Mouse (Mus musculus) left cerebral cortex, postnatal 36 days (tissue): ENCODE results near the gene Fbxo34. TPM values are rescaled to one million over a fixed set of nuclear protein-coding genes. Genes with fewer than 3 reads are reported as not detected.
A peak's percentile ranks its signal among the peaks of the same experiment; 100 is the strongest.
"Not testable (repeated sequence)": the region's sequence is repeated elsewhere in the genome, so short reads cannot be mapped to it uniquely, and the experiment has no call there.

ENCODE experiments used
- DNase-seq, 2 experiments: peaks; one replicate each; pipeline ENCODE4 v3.0.0; 2021 to 2022; ENCODE audit warnings: low spot score in 2 of 2, mixed read lengths in 1 of 2
- intact Hi-C: fragments of 180-260 bp; cut with DNase I; formaldehyde crosslinking; loops from one replicate; pipeline ENCODE4 v1.15.1; 2025
- total RNA-seq, 2 experiments: library from RNA; stranded (reverse); gene quantifications; 2 replicates each; pipeline ENCODE4 v1.2.3; 2021

Gene Fbxo34
- 100 to 1,000 TPM in 1 of 2 experiments, 10 to 100 TPM in 1; 98.4 to 118 TPM for total RNA-seq

DNA sequence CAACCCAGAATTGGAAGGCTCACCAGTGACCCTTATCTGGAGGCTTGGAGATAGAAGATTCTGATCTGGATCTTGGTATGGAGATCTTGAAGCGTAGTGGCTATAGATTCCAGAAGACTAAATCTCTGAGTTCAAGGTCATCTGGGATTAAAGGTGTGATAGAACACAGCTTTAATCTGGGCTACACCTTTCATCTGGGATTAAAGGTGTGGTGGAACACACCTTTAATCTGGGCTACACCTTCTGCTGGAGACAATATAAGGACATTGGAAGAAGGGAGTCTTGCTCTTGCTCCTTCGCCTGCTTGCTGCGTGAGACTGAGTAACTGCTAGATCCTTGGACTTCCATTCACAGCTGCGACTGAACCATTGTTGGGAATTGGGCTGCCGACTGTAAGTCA lies at the start of gene Fbxo34:
TSS of gene Fbxo34 (plus strand) at position 301 of the 400 bp plus-strand sequence.
- intact Hi-C loops, DNase-seq: not testable (repeated sequence)

DNA sequence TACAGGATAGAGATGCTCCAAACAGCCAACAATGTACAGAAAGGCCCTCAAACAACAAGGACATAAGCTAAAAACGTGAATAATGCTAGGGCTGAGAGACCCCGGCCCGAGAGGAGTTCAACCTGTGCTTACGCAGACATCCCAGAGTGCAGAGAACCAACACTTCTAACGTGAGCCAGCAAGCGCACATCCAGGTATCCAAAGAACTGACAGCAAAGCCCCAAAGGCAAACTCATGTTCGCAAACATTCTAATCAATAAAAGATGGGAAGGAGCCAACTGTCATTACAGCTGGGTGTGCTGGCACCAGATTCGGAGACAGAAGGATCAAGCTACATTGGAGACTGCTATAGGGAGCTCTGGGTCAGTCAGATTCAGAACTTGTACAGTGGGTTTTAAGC lies 47.5 kb upstream of the Fbxo34 start:
- DNase-seq: no peak
- intact Hi-C loops: no loop called here

DNA sequence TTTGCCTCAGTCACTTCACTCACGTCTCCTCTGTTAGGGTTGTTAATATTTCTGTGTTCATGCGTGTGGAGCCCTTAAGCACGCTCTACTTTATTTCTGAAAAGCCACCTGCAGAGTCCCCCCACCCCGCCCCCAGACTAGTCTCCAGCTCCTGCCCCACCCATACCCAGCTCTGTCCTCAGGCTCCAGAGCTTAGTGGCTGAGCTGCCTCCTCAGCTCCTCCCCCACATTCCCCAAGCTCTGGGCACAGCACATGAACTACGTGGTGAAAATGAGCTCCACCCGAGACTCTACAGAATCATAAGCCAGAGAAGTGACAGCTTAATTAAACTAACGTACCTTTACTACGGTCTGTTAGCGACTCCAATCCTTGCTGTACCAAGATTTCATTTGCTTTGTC lies 44.2 kb upstream of the Fbxo34 start:
- intact Hi-C loops: no loop called here
- DNase-seq: no peak

DNA sequence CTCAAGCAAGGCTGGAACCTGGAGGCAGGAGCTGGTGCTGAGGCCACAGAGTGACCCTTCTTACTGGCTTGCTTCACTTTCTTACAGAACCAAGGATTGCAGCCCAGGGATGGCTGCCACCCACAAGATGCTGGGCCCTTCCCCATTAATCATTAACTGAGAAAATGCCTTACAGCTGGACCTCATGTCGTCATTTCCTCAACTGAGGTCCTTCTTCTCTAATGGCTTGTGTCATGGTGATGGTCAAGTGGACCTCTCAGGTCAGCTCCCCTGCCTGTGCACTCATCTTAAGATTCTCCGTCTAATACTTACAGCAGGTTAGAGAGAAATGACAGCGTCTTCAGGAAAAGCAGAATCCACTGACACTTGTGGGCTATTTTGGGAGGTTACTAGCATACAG lies 32.9 kb upstream of the Fbxo34 start:
- no peak for DNase-seq
- intact Hi-C loops: no loop called here

DNA sequence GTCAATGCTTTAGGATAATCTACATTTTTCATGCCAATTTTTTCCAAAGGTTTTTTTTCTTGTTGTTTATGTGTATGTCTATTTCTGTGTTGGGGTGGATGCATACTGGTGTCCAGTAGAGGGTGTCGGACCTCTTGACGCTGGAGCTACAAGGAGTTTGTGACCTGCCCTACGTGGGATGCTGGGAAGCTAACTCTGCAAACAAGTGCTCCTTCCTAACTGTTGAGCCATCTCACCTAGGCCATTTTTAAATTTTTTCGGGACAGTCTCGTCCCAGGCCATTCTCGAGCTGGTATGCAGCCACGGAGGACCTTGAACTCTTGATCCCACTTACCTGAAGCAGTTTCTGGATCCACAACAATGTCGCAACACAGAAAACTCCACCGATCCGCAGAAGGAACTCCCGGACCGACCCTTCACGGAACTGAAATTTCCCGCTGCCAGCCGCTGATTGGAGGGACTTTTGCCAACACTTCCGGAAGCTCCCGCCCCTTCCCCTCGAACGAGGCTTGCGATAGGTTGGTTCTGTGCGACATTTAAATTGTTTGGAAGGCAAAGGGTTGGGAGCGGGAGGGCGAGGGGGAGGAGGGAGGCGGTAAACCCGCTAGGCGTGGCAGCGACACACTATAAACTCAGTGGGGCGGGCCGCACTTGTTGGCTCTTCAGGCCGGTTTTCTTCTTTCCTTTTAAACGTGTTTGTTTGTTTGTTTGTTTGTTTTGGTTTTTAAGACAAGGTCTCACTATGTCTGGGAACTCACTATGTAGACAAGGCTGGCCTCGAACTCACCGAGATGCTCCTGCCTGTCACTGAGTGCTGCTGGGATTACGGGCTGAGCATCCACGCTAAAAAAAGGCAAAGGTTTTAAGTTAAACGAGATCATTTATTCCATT lies 32.2 kb upstream of the Fbxo34 start, which contains the start of gene Dlgap5:
TSS of gene Dlgap5 (minus strand) at position 633 of the 891 bp plus-strand sequence.
- DNase-seq: peak; percentile 85 to 88
- intact Hi-C loops: no loop called here

DNA sequence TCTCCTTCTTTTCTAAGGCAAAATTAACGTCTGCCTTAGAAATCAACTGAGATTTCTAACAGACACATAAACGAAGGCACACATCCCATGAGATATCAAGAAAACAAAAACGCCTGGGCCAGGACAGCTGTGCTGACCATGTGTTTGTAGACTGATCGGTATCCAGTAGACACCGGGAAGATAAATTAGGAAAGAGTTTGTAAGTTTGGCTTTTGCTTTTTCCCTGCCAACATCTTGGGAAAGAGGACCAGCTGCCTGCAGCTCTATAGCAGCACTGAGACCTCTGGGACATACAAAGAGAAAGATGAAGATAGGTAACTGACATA lies 31.6 kb upstream of the Fbxo34 start:
- no peak for DNase-seq
- intact Hi-C loops: no loop called here

DNA sequence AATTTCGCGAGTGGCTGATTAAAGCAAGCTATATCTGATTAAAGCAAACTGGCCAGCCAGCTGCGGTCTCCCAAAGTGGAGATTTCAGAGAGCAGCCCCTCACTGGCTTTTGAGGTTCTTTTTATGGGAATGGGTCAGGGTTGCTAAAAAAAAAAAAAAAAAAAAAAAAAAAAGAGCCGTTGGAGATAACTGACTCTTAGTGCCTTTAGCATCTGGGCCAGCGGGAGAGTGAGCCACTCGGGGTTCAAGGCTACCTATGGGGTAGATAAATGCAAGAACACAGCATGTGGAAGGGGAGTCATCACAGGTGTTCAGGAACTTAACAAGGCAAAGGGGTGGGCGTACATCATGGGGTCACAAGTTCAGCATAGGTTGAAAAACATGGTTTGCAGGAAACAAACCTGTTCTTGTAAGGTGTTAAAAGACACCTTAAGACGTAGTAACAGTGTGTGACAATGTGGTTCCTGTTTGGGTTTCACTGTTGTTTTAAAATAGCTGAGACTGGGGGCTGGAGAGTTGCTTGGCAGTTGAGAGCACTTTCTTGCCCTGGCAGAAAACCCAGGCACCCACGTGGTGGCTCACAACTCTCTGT lies 31.1 kb upstream of the Fbxo34 start:
- no peak for DNase-seq
- intact Hi-C loops: no loop called here

DNA sequence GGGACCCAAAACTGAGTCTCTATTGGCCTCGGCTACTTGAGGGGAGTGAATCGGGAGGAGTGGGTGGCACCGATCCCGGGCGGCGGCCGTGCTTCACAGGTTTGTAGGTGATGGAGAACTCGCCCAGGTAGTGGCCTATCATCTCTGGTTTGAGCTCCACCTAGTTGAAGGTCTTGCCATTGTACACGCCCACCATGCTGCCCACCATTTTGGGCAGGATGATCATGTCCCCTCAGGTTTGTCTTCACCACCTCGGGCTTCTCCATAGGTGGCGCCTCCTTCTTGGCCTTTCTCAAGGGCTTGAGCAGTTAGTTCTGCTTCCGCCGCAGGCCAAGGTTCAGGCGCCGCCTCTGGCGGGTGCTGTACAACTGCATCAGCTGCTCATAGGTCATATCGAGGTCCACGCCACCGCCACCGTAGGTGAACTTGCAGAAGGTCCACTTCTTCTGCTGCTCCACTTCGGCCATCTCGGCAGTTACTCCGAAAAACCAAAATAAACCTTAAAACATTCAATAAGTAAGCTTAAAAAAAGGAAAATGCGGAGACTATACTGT lies 30.4 kb upstream of the Fbxo34 start:
- no peak for DNase-seq
- intact Hi-C loops: no loop called here

DNA sequence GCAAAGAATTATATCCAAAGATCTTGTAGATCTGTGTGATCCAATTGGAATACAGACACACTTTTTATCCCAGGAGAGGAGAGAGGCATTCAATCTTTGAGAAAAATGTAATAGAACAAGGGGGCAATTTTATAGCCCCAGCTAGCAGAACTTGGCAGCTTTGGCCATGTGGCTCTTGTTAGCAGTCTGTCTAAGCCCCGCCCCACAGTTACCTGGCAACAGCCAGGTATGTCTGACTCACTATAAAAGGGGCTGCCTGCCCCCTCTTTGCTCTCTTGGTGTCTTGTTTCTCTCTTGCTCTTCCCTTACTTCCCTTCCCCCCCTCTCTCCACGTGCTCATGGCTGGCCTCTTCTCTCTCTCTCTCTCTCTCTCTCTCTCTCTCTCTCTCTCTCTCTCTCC lies 28.6 kb upstream of the Fbxo34 start:
- intact Hi-C loops: no loop called here

DNA sequence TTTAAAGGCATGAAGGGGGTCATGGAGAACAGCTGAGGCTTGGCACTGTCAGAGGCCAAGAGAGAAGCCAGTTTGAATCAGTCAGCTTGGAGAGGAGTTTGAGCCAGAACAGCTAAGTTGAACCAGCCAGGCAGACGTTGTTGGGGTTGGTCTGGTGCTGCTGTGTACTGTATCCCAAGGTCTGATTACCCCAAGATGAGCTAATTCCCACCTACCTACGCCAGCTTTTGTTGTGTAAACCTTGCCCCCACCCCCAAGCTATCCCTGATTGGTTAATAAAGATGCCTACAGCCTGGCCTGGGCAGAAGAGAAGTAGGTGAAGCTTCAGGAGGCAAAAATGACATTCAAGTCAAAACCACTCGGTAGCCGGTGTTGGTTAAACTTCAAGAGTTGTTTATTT lies 27.8 kb upstream of the Fbxo34 start:
- no peak for DNase-seq
- intact Hi-C loops: no loop called here

More for the DNA sequence above, 28.6 kb upstream of the Fbxo34 start:
- no peak for DNase-seq

DNA sequence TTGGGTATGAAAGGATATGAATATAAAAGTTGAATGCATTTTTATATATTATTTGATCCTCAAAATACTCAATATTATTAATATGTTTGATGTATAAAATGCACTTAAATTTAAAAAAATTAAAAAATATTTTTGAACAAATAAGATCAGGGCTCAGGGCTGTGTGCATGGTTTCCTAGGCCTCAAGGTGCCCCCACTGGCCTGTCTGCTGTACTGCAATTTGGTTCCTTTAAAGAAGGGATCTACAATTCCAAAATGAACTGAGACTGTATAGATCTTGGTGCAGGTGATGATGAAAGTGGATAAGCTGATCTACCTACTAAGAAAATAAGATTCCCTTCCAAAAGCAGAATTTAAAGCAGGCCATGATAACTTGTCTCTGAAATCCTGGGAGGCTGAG lies 17.2 kb upstream of the Fbxo34 start:
- no peak for DNase-seq
- intact Hi-C loops: no loop called here

DNA sequence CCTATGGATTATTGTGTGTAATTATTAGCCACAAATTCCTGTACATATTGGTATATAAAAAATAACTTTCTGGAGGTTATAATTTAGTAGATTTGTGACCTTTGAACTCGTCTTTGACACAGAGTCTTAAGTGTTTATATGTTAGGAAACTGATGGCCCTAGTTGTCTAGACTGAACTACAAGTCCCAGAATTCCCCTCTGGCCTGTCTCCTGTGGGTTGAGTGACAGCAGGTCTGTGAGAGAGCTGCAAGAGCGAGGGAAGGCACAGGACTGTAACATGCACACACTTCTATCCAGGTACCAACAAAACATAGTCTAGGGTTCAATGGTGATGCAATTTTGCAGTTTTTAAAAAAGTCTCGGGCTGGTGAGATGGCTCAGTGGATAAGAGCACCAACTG lies 11.3 kb upstream of the Fbxo34 start:
- intact Hi-C loops: no loop called here
- DNase-seq: no peak

DNA sequence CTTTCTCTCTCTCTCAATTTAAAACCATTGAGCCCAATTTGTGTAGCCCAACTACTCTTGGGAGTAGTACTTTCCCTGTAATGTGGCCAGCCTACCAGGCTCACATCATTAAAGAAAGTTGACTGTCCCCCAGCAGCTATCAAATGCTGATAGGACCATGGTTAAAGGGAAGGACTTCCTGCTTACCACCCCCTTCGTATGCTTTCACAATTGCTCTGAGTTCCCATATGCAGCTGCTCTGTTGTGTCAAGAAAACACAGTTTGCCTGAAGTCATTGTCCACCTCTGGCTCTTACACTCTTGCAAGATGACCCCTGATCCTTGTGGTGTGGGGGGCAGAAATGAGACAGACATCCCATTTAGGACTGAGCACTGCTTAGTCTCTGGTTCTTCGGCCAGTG lies 5.3 kb upstream of the Fbxo34 start:
- DNase-seq: no peak
- intact Hi-C loops: no loop called here

DNA sequence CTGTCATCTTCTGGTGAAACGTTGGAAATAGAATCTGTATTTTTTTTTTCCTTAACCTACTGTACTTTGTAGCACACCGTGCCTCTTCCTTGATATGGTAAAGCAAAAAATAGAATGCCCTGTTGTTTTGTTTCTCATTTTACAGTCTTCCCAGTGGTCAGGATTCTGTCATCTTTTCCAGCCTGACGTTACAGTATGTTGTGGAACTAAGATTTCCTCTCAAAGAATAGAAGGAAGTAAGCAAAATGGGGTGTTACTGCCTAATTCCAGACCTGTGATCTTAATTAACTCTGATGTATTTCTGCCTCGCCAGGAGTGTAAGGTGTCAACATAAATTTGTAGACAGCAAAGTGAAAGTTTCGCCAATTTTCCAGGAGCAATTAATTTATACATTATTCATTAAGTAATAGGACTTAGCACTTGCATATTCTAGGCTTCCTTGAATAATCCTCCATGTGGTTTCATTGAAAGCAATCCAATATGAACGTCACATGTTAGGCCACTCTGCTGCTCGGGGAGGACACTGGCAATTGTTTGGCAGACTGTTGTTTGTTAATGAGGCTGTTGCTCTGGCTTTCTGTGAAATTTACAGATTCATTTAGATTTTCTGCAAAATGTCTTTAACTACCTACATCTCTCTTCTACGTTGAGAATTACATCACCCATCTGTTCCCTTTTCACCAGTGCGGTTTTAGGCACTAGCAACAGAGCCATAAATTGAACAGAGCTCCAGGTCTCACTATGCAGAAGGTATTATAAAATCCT lies 4.7 kb upstream of the Fbxo34 start:
- no peak for DNase-seq
- intact Hi-C loops: no loop called here

DNA sequence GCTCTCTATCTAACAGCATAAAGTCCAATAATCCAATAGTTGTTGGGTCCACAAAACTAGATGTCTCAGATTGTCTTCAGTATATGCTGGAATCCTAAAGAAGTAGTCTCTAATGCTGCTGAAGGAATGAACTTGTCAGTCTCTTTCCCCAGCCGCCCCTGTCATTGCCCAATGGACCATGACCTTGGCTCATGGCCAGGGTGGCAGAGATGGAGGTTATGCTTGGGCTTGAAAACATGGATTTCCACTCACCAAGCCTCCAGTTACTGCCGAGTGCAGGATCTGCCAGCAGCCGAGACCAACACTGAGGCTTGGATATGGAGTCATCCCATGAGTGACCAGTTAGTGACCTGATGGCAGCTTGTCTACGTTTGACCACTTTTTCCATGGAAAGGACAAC lies 9.3 kb downstream of the Fbxo34 start:
- intact Hi-C loops: no loop called here
- DNase-seq: no peak

DNA sequence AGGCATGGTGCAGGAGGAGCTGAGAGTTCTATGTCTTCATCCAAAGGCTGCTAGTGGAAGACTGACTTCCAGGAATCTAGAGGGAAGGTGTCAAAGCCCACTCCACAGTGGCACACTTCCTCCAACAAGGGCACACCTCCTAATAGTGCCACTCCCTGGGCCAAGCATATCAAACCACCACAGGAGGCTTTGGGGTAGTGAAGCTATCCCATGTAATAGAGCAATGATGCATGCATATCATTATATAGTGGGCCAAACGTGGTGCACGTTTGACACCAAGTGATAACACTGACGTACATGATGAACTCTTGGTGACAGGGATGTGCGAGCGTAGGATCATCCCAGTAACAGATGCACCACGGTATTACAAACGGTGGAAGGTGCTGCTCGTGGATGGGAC lies 11.8 kb downstream of the Fbxo34 start:
- intact Hi-C loops: no loop called here
- DNase-seq: no peak

DNA sequence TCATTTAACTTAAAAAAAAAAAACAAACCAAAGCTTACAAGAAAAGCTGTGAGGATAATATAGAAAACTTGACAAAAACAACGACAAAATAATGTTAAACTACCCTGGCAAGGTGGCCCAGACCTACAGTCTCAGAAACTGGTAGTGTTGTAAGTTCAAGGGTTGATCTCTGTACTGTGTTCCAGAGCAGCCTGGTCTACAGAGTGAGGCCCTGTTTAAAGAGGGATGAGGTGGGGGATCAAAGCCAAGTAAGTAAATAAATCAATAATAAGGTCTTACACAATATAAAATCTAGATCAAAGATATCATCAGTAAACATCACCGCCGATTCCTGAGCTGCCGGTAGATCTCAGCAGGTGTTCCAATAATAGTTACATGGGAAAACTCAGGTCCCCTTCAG lies 12.2 kb downstream of the Fbxo34 start:
- intact Hi-C loops: no loop called here

DNA sequence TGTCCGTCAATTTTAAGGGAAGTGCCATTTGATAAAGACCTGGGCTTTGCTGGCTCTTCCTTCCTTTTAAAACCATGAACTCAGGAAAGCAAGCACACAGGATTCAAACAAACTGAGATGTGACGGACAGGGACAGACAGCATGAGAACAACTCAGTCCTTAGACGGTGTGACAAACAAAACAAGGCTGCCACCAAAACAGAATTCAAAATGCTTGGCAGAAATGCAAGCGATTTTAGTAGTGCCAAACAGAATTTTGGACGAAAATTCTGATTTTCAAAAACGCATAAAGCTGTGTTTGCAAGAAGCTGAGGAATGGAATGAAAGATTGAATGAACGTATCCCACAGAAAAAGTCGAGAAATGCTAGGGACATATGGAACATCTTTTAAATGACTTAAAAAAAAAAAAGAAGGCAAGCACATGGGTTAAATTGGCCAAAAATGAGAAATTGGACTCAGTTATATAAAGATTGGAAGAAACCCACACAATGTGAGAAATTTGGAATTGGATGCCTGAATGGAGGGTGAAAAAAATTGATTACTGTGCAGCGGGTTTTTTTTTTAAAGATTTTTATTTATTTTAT lies 12.7 kb downstream of the Fbxo34 start:
- intact Hi-C loops: no loop called here
- no peak for DNase-seq

More for the DNA sequence above, 12.2 kb downstream of the Fbxo34 start:
- no peak for DNase-seq

DNA sequence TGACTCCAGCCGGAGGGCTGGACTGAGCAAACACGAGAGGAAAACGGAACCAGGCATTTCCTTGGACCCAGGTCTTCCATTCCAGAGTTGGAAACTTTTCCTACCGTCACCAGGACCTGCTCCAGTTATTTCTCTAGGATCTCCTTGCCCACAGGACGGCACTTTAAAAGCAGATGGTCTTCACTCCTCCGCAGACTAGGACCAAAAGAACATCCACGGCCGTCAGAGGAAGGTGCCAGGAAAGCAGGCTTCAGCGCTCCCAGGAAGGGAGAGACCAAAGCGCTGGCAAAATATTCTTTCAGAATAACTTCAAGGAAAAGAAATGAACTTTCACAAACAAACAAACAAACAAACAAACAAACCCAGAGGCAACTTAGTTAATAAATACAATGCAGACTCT lies 14.2 kb downstream of the Fbxo34 start:
- intact Hi-C loops: no loop called here
- DNase-seq: peak in 1 of 2 experiments; percentile 28
